Mouse (Mus musculus) brain, embryonic 14.5 days (tissue): ENCODE measurements around the gene Rassf5.

Experiments used
- CTCF ChIP-seq: fragments of 200-500 bp; IDR thresholded peaks from 2 replicates; pipeline ENCODE4 v1.5.1; 2012; ENCODE audit warnings: inconsistent platforms, mild to moderate bottlenecking, moderate library complexity, borderline replicate concordance; ENCODE audit not compliant: insufficient read depth, insufficient read length; ENCODE audit errors: extremely low read depth
- POLR2A ChIP-seq: fragments of 200-500 bp; IDR thresholded peaks from 2 replicates; pipeline ENCODE4 v1.6.1; 2012; ENCODE audit warnings: mild to moderate bottlenecking, inconsistent platforms, borderline replicate concordance; ENCODE audit not compliant: poor library complexity, insufficient read depth, insufficient read length, severe bottlenecking; ENCODE audit errors: extremely low read depth

DNA sequence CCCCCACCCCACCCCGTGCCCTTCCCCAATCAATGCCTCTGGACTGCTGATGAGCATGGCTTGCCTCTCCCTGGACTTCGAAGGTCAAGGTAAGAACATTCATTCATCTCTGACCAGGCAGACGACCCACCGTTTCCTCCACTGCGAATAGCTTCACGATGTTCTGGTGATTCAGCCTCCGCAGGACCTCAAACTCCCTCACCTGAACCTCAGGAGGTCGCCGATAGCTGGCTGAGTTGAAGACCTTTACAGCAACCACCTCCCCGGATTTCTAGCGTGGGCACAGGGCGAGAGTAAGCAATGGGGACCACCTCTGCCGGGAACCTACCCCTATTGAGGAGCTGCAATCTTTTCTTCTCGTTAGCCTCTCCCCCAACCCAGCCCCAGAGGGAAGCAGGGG is 30.5 kb upstream of the Rassf5 start:
- TF ChIP-seq POLR2A (no peak), CTCF (no peak)
